Comparison of ENCODE assay signal across 9 mouse cellular contexts in the genomic region with DNA sequence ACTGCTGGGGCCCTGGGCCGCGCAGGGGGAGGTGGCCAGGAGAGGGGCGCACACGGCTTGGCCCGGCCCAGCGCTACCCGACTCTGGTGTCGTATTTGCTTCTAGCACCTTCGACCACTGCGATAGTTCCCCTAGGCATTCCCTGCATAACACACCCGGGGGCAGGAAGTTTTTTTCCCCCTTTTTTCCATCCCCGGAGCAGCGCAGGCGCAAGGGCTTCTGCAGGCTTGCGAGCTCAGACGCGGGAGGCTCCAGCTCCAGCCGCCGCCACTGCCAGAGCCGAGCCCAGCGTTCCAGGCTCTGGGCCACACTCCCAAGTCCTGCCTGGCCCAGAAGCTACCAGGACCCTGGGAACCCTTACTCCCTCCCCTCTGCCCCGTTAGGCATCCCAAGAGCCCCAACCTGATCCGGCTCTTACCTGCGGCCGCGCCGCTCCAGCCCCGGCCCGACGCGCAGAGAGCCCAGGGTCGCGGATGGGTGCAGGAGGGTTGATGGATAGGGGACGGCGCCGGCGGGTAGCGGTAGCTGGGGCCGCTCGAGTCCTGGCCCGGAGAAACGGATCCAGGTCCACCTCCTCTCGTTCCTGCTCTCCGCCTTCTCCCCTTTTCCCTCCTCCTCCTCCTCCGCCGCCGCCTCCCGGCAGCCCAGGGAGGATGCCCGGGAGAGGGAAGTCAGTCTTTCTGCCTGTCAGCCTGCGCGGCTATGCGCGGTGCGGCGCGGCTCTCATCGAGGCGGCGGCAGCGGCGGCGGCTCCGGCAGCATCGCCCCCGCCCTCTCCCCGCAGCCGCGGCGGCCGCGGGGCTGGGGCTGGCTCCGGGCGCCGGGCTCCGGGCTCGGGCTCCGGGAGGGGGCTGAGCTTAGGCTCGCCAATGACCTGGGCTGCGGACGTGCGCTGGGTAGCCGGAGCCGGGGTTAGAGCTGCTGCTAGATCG. TPM values are rescaled to one million over a fixed set of nuclear protein-coding genes. Genes with fewer than 3 reads are reported as not detected.
DNase-seq lines count a peak whose midpoint lies in the region; ATAC-seq and TF ChIP-seq lines count a peak whose summit lies in the region.
"Had no signal": no experiment of that assay in that cellular context is flagged by ENCODE, and none has a peak within 500 bp of the region (broad histone marks: within the 10 kb centered on the region; RNA-seq: fewer than 3 reads in every experiment).

No protein-coding gene starts in this region.

- H3K9ac ChIP-seq in embryonic facial prominence, embryonic 13.5 days, result peak overlapping the region; percentile 84
- H3K9ac ChIP-seq in midbrain, embryonic 12.5 days (replicated peaks), result peak overlapping the region; percentile 85

- peak overlapping the region; percentile 99 for H3K4me2 ChIP-seq in embryonic facial prominence, embryonic 13.5 days
- H3K4me2 ChIP-seq in midbrain, embryonic 12.5 days (replicated peaks), result peak overlapping the region; percentile 97

- DNase-seq in G1E (ENCODE audit: low spot score), result no peak
- peak; percentile 70 for DNase-seq in adrenal gland, adult 2 months
- peak; percentile 35 to 41 for DNase-seq in heart, postnatal 14 days
- DNase-seq in layer of hippocampus, postnatal 25 days (ENCODE audit: extremely low spot score in 1 of 2, low spot score in 1 of 2), result peak; percentile 49 to 85
- DNase-seq in MN1 (ENCODE audit: low spot score), result no peak

- no peak for TF ChIP-seq POLR2A in testis, adult 2 months (IDR thresholded peaks at IDR 0.05; ENCODE audit: control insufficient read depth, low read depth, low read length)

- no peaks in the 10 kb centered on the region for H3K27me3 ChIP-seq in G1E (ENCODE audit: insufficient read depth, low read length)
- peaks cover 18% of the 10 kb centered on the region for H3K27me3 ChIP-seq in embryonic facial prominence, embryonic 13.5 days
- H3K27me3 ChIP-seq in midbrain, embryonic 12.5 days, result peaks cover 32% of the 10 kb centered on the region
- no peaks in the 10 kb centered on the region; the same call in 1 of the 2 replicates for H3K27me3 ChIP-seq in testis, adult 2 months (ENCODE audit: control insufficient read depth, insufficient read depth, low read length)

- intact Hi-C loops in heart, postnatal 14 days (cut with DNase I), result no loop called here

- TF ChIP-seq CTCF in G1E (IDR thresholded peaks at IDR 0.05; ENCODE audit: low read depth, low read length), result no peak
- TF ChIP-seq CTCF in testis, adult 2 months (IDR thresholded peaks at IDR 0.05; ENCODE audit: control insufficient read depth, insufficient read depth, insufficient replicate concordance, low read depth, low read length), result no peak

- H3K4me3 ChIP-seq in G1E (ENCODE audit: low read depth, low read length), result peak overlapping the region; percentile 20; the same call in 1 of the 2 replicates
- H3K4me3 ChIP-seq in embryonic facial prominence, embryonic 13.5 days, result peak overlapping the region; percentile 91
- H3K4me3 ChIP-seq in midbrain, embryonic 12.5 days, result peak overlapping the region; percentile 59
- H3K4me3 ChIP-seq in testis, adult 2 months (ENCODE audit: control insufficient read depth, low read depth, low read length), result peak overlapping the region; percentile 81

- H3K36me3 ChIP-seq in G1E (replicated peaks), result no peaks in the 10 kb centered on the region
- no peaks in the 10 kb centered on the region for H3K36me3 ChIP-seq in embryonic facial prominence, embryonic 13.5 days
- no peaks in the 10 kb centered on the region for H3K36me3 ChIP-seq in midbrain, embryonic 12.5 days
- H3K36me3 ChIP-seq in testis, adult 2 months (ENCODE audit: control insufficient read depth, insufficient read depth, low read length), result no peaks in the 10 kb centered on the region

- under 1% methylated on average over 79 of the region's 84 CpGs for whole genome bisulfite sequencing in embryonic facial prominence, embryonic 13.5 days
- under 1% methylated on average over 77 of the region's 84 CpGs for WGBS in midbrain, embryonic 12.5 days

- peaks cover 50% of the 10 kb centered on the region for H3K9me3 ChIP-seq in G1E (replicated peaks)
- no peaks in the 10 kb centered on the region for H3K9me3 ChIP-seq in embryonic facial prominence, embryonic 13.5 days
- H3K9me3 ChIP-seq in midbrain, embryonic 12.5 days, result no peaks in the 10 kb centered on the region

- no peak for ATAC-seq in G1E (ENCODE audit: extremely low read depth, insufficient number of reproducible peaks, low FRiP score, poor library complexity, severe bottlenecking)
- peak; percentile 65 for ATAC-seq in embryonic facial prominence, embryonic 13.5 days (ENCODE audit: insufficient number of reproducible peaks, insufficient read depth, low FRiP score, low TSS enrichment, low read depth)
- ATAC-seq in midbrain, embryonic 12.5 days (ENCODE audit: low FRiP score, low read depth), result peak; percentile 73

- no peaks in the 10 kb centered on the region; the same call in 1 of the 2 replicates for H3K4me1 ChIP-seq in G1E (ENCODE audit: insufficient read depth, low read depth, low read length)
- H3K4me1 ChIP-seq in embryonic facial prominence, embryonic 13.5 days, result peaks cover 26% of the 10 kb centered on the region
- H3K4me1 ChIP-seq in midbrain, embryonic 12.5 days, result peaks cover 29% of the 10 kb centered on the region
- H3K4me1 ChIP-seq in testis, adult 2 months (ENCODE audit: control insufficient read depth, insufficient read depth, low read length), result peaks cover 18% of the 10 kb centered on the region

- peak overlapping the region; percentile 68 for H3K27ac ChIP-seq in embryonic facial prominence, embryonic 13.5 days
- H3K27ac ChIP-seq in midbrain, embryonic 12.5 days (replicated peaks), result peak overlapping the region; percentile 92
- no peak overlapping the region for H3K27ac ChIP-seq in testis, adult 2 months (ENCODE audit: control insufficient read depth, insufficient read depth, low read depth, low read length)

RNA-seq across cellular contexts. Expression of gene Klhl29, which starts 0.5 kb away (rescaled TPM):
- total RNA-seq in G1E (2014; fragmentation: Nextera tagmentation) (not detected in 2 replicates), G1E (2017) (0.05 and 0.06 TPM in 2 replicates)
- polyA plus RNA-seq in G1E (2012), result not detected in 2 replicates
- 10 to 100 TPM; 16.3 to 17.9 TPM for total RNA-seq in adrenal gland, adult 2 months (2021)
- 47.6 and 54.3 TPM in 2 replicates for polyA plus RNA-seq in adrenal gland, adult 2 months (2012; rRNA removed)
- polyA plus RNA-seq in embryonic facial prominence, embryonic 13.5 days (2015; fragmentation: Nextera tagmentation; extraction: Ambion mirVana), result 2.0 and 2.3 TPM in 2 replicates
- under 1 TPM; 0.49 to 0.55 TPM for total RNA-seq in heart, postnatal 14 days (2021)
- 10 to 100 TPM; 37.5 to 39.5 TPM for total RNA-seq in layer of hippocampus, postnatal 25 days (2021)
- polyA plus RNA-seq in midbrain, embryonic 12.5 days (2016; fragmentation: Nextera tagmentation; extraction: Ambion mirVana), result 3.3 and 4.1 TPM in 2 replicates
- 1.1 and 1.5 TPM in 2 replicates for polyA plus RNA-seq in testis, adult 2 months (2012; rRNA removed)
- total RNA-seq: common myeloid progenitor, adult 5-6 weeks had no signal

Comparison
In these comparisons a context has a peak if more than half of its experiments do, and no peak if none do; other contexts are left out.
1. DNase-seq: peak in adrenal gland, adult 2 months (single experiment), heart, postnatal 14 days (2 of 2) and layer of hippocampus, postnatal 25 days (2 of 2); none in G1E (single experiment) and MN1 (single experiment).
2. H3K4me3 ChIP-seq: peak in every context shown above with its lines; median percentile 91 in embryonic facial prominence, embryonic 13.5 days; 81 in testis, adult 2 months; 59 in midbrain, embryonic 12.5 days; 20 in G1E.